Mouse (Mus musculus) heart, postnatal 14 days (tissue): ENCODE measurements around the gene Ddias. TPM values are rescaled to one million over a fixed set of nuclear protein-coding genes. Genes with fewer than 3 reads are reported as not detected.
A peak's percentile ranks its signal among the peaks of the same experiment; 100 is the strongest.
"Not testable (repeated sequence)": the region's sequence is repeated elsewhere in the genome, so short reads cannot be mapped to it uniquely, and the experiment has no call there.

Experiments
- DNase-seq, 2 experiments: peaks; one replicate each; pipeline ENCODE4 v3.0.0; 2021 to 2022
- intact Hi-C: fragments of 180-260 bp; cut with DNase I; formaldehyde crosslinking; loops from one replicate; pipeline ENCODE4 v1.15.1; 2025
- long read RNA-seq, 2 experiments: library from polyadenylated mRNA; stranded (forward); transcript quantifications; one replicate each; pipeline ENCODE4 v2.0.0; 2021
- total RNA-seq, 2 experiments: library from RNA; stranded (reverse); gene quantifications; 2 replicates each; pipeline ENCODE4 v1.2.3; 2021

Ddias gene
- 1 to 10 TPM in 1 of 2 experiments, under 1 TPM in 1; 0.88 to 1.1 TPM for total RNA-seq
- long read RNA-seq, experiment 1, partial matches to known transcripts, result 0 of 2 reads
- long read RNA-seq, experiment 1, other reads (novel, unspliced or antisense), result 1 of 2 reads
- long read RNA-seq, experiment 2, result 0 reads

DNA sequence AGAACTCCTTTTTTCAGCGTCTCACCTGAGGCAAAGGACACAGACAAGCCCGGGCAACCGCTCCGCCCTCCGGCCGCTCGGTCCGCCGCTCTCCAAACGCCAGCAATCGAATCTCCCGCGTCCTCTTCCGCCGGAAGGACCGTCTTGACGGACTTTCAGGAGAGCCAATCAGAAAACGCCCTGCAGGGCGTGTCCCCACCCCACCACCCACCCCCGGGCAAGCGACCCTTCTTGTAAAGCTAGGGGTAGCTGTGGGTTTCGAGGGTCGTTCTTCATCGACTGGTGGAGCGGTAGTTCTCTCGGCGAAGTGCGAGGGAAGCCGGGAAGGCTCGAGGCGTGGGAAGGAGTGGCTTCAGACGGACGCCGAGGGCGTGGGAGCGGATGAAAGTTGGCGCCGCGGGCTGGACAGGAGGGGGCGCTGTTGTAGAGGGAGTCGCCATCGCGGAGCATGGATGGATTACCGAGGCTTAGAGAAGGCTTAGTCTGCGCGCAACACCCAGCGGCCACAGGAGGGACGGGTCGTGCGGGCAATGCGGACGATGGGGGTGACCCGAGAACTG lies at the start of gene Ddias, which contains the start of gene Prcp:
Gene Ddias (minus strand): TSS at position 132 of the 560 bp plus-strand sequence.
Gene Prcp (plus strand): TSS at position 355 of the 560 bp plus-strand sequence.
- intact Hi-C loops, result loop anchor here (5.0 kb wide), 5 partner anchors 33 to 312 kb away; partner anchors contain the start of gene Ccdc90b
- DNase-seq, result peak; percentile 95 to 97

DNA sequence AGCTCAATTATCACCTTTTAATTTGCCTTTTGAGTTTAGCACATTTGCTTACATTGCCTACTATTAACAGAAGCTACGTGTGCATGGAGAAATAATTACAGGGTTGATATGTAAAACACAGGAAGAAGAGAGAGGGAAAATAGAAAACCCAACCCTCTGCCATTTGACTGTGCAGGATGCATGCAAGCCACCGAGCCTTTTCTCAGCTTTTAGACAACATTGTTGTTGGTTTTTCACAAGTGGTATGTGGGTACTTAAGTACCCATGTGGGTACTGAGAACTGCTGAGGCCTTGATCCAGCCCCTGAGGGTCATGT lies 46.8 kb upstream of the Ddias start:
- DNase-seq, result no peak
- intact Hi-C loops, result no loop called here

DNA sequence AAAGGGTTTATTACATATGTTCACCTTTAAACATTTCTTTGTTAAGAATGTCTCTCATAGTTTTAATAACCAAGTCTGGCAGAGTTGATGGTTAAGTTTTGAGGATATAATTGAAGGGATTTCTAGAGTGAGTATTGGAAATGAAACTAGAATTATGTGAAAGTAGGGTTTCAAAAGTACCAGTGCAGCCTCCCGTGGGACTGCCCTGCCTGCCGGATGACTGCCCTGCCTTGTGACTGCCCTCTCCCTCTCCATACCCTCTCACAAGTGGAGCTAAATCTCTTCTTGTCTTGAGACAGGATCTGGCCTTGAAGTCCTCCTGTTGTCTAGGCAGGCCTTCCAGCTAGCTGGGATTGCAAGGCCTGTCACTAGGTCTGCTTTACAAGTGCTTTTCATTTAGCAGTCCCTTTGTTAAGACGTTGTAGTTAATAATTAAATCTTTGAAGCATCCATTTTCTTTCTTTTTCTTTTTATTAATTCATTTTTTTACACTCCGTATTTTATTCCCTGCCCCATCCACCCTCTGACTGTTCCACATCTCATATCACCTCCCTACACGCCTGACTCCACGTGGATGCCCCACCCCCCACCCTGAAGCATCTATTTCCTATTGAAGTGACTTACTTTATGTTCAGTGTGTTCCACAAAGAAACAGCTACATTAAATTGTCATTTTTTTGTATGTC lies 46.3 kb upstream of the Ddias start:
- intact Hi-C loops, result no loop called here
- DNase-seq, result no peak

- DNase-seq, intact Hi-C loops: not testable (repeated sequence)
Observed at GRCm38 (mm10) chr7:92904285-92904684, 30.2 kb upstream of the Ddias start.

GRCm38 (mm10) chr7:92903360-92904038 lies 29.5 kb upstream of the Ddias start:
- intact Hi-C loops, result no loop called here
- peak; percentile 69 to 81 for DNase-seq

- peak in 1 of 2 experiments; percentile 36 for DNase-seq
- intact Hi-C loops, result loop anchor here (5.0 kb wide), 2 partner anchors 40 to 65 kb away; no protein-coding TSS in a partner anchor
Observed at GRCm38 (mm10) chr7:92897021-92897420, 23.0 kb upstream of the Ddias start.

- no peak for DNase-seq
- intact Hi-C loops, result loop anchor here (5.0 kb wide), 2 partner anchors 41 to 66 kb away; no protein-coding TSS in a partner anchor
Observed at GRCm38 (mm10) chr7:92896036-92896435, 22.0 kb upstream of the Ddias start.

DNA sequence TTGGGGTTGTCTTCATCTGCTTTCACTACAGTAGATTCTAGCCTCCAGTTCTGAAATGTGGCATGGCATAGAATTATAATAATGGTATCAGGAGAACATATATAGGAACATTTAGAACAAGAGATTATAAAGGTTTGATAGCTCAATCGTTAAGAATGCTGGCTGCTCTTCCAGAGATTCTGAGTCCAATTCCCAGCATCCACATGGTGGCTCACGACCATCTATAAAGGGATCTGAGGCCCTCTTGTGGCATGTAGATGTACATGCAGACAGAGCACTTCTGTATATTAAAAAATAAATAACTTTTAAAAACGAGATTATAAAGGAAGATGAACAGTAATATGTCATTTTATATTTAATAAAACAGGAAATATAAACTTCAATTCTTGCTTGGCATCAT lies 19.4 kb upstream of the Ddias start:
- DNase-seq, result no peak
- intact Hi-C loops, result no loop called here

- intact Hi-C loops, result no loop called here
Observed at GRCm38 (mm10) chr7:92890618-92891230, 16.7 kb upstream of the Ddias start.

DNA sequence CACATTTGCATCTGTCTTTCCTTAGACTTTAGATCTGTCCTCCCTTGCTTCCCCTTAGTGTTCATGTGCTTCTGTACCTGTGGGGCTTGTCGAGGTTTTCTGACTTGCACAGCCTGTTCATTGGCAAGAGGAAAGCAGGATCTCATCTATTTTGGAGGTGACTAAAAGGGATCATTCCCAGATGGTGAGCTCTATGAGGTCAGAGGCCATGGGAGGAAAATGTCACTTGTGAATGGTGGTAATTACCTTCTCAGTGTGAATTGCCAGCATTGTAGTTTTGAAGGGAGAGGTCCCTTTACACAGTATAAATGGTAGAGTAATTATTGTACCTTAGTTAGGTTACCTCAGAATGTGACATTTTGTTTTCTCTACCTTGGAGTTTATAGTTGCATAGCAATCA lies 16.2 kb upstream of the Ddias start:
- no peak for DNase-seq
- intact Hi-C loops, result no loop called here

More at GRCm38 (mm10) chr7:92890618-92891230, 16.7 kb upstream of the Ddias start:
- DNase-seq, result no peak

DNA sequence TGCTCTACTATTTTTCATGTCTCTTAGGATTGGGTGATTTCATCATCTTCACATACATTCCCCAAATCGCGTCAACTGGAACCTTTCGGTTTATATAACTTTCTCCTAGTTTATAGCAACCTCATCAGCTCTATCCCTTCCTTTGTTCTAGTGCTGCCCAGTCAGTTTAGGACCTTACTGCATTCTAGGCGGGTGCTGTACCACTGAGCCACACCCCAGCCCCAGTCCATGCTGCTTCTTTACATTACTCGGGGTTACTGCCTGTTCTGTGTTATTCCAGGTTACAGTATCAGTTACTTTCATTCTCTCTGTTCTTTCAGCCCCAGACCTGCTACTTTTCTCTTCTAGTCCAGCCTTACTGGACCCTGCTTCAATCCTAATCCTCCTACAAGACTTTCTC lies 13.2 kb upstream of the Ddias start:
- intact Hi-C loops, result no loop called here
- no peak for DNase-seq

DNA sequence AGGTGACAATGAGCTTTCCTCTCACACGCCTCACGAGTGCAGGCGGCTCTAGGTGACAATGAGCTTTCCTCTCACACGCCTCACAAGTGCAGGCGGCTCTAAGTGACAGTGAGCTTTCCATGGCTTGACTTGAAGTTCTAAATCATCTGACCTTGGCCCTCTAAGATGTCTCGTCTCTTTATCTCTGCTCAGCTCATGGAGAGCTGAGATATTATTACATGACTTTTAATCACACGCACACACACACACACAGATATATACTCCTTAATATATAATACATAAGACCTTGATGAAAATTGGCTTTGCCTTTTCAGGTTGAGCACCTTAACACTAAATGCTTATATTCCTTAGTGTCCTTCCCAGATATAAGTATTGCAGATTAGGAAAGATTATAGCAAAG lies 12.8 kb upstream of the Ddias start:
- DNase-seq, result no peak
- intact Hi-C loops, result no loop called here

DNA sequence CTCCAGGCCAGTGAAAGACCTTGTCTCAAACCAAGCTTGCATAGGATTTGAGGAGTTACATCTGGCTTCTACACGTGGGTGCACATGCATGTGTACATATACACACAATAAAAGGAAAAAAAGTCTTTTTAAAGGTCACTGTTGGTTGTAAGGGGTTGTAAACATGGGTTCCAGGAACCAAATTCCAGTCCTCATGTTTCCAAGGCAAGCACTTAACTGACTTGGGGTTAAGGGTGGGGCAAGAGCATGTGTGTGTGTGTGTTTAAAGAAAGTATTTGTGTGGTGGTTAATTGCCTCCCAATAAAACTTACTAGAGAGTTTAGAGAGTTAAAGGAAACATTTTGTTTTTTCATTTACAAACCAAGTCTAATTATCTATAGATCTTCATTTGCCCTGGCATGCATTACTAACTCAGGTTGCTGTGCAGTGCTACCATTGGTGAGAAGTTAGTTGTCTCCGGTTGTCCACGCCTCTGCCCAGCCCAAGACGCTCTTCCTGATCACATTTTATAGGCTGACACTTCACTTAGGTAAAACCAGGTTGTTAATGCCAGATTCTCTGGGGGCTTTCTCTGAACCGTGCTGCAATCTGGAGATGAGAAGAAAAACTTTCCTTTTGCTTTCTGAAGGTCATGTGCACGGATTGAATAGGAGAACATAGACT lies 11.1 kb upstream of the Ddias start:
- no peak for DNase-seq
- intact Hi-C loops, result no loop called here

DNA sequence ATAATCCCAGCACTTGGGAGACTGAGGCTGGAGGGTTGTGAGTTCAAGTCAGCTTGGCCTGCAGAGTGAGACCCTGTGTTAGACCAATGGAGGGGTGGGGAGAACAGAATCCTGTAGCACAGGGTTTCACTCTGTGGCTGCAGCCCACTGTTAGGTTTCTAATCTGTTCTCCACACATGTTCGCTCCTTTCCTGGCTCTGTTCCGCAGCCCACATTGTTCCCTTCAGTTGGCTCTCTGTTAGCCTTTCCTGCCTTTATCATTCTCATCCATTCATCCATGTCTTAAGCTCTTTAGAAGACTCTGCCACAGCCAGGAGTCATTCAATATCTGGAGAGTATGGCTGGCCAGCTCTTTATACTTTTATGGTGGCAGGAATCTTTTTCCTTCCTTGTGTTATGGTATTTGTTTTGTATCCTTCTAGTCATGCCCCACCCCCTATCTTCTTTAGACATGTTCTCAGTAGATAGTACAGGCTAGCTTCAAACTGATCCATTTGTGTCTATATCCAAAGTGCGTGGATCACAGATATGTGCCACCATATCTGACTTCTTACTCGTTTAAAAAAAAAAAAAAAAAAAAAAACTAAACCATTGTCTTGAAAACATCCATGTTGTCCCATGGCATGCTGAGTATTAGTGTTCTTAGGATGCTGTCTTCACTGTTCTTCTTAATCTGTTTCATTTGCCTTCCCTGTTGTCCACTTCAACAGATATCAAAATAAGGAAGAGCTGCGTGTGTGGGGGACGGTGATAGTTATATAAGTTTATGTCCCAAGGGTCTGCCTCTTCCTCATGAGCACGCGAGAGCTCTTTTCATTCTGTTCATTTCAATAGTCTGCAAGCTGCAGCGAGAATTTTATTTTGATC lies 10.0 kb upstream of the Ddias start:
- no peak for DNase-seq

GRCm38 (mm10) chr7:92878575-92879285 lies 4.7 kb upstream of the Ddias start:
- intact Hi-C loops, result no loop called here
- no peak for DNase-seq

More for the DNA sequence above, 10.0 kb upstream of the Ddias start:
- intact Hi-C loops, result no loop called here

GRCm38 (mm10) chr7:92876538-92876937 lies 2.5 kb upstream of the Ddias start:
- no peak for DNase-seq
- intact Hi-C loops, result loop anchor here (1.0 kb wide), 1 partner anchor 18 kb away; no protein-coding TSS in a partner anchor

- peak in 1 of 2 experiments; percentile 32 for DNase-seq
- intact Hi-C loops, result loop anchor here (1.0 kb wide), 1 partner anchor 18 kb away; no protein-coding TSS in a partner anchor
Observed at GRCm38 (mm10) chr7:92876066-92876465, 2.0 kb upstream of the Ddias start.

GRCm38 (mm10) chr7:92874761-92875408 lies 838 bp upstream of the Ddias start:
- DNase-seq, result peak; percentile 85 to 86
- intact Hi-C loops, result loop anchor here (5.0 kb wide), 5 partner anchors 32 to 313 kb away; partner anchors contain the start of gene Ccdc90b
